Mouse (Mus musculus): ENCODE measurements at regions not wholly inside any gene's neighbourhood (a gene's known extent, or its start where the extent isn't known, plus 50 kb on each side); places are given as distances from the start of the nearest gene placed in this dataset.

- TF ChIP-seq CHD2 (IDR thresholded peaks at IDR 0.05; ENCODE audit: low read length) (no peak), CTCF (conservative IDR thresholded peaks at IDR 0.05 in 1 of 2, IDR thresholded peaks at IDR 0.05 in 1 of 2; ENCODE audit: low read depth in 2 of 2, low read length in 2 of 2) (no peak), GABPA (IDR thresholded peaks at IDR 0.05; ENCODE audit: insufficient replicate concordance, low read depth, low read length) (no peak), EP300 (IDR thresholded peaks at IDR 0.05; ENCODE audit: low read length) (no peak), NELFE (IDR thresholded peaks at IDR 0.05; ENCODE audit: low read depth, low read length) (no peak), MAFK (IDR thresholded peaks at IDR 0.05; ENCODE audit: insufficient replicate concordance, low read length) (no peak), BHLHE40 (IDR thresholded peaks at IDR 0.05; ENCODE audit: low read depth, low read length) (no peak), ZMIZ1 (IDR thresholded peaks at IDR 0.05; ENCODE audit: low read depth, low read length) (no peak), POLR2A (IDR thresholded peaks at IDR 0.05; ENCODE audit: low read depth, low read length) (no peak), ETS1 (conservative IDR thresholded peaks at IDR 0.05; ENCODE audit: low read depth, low read length) (no peak)
Observed at GRCm38 (mm10) chr7:82112046-82112445, 61.6 kb upstream of the Sh3gl3 start.
